Mouse (Mus musculus) midbrain, embryonic 13.5 days (tissue): ENCODE measurements around the gene Bid. TPM values are rescaled to one million over a fixed set of nuclear protein-coding genes. Genes with fewer than 3 reads are reported as not detected.

Experiments used
- ATAC-seq: fragments of 200-750 bp; cut with Nextera tagmentation; 2 replicates; pipeline ENCODE4 v1.8.0; 2017; ENCODE audit warnings: mild to moderate bottlenecking, moderate TSS enrichment, moderate library complexity
- H3K27ac ChIP-seq: fragments of 300-500 bp; sonication (generic); 2 replicates; pipeline ENCODE4 v1.5.1; 2015; ENCODE audit warnings: inconsistent platforms, mild to moderate bottlenecking, moderate library complexity
- H3K27me3 ChIP-seq: fragments of 300-500 bp; sonication (generic); 2 replicates; pipeline ENCODE4 v1.6.1; 2015; ENCODE audit warnings: mild to moderate bottlenecking, inconsistent platforms
- H3K36me3 ChIP-seq: fragments of 300-500 bp; sonication (generic); 2 replicates; pipeline ENCODE4 v1.6.1; 2015; ENCODE audit warnings: mild to moderate bottlenecking, inconsistent platforms
- H3K4me1 ChIP-seq: fragments of 300-500 bp; sonication (generic); replicated peaks from 2 replicates; pipeline ENCODE4 v1.6.1; 2015; ENCODE audit warnings: inconsistent platforms
- H3K4me2 ChIP-seq: fragments of 300-500 bp; sonication (generic); replicated peaks from 2 replicates; pipeline ENCODE4 v1.6.1; 2015; ENCODE audit warnings: moderate library complexity, mild to moderate bottlenecking, inconsistent platforms
- H3K4me3 ChIP-seq: fragments of 300-500 bp; sonication (generic); replicated peaks from 2 replicates; pipeline ENCODE4 v1.5.1; 2015; ENCODE audit warnings: mild to moderate bottlenecking, inconsistent platforms
- H3K9ac ChIP-seq: fragments of 300-500 bp; sonication (generic); replicated peaks from 2 replicates; pipeline ENCODE4 v1.6.1; 2015; ENCODE audit warnings: mild to moderate bottlenecking, inconsistent platforms
- H3K9me3 ChIP-seq: fragments of 300-500 bp; sonication (generic); 2 replicates; pipeline ENCODE4 v1.6.1; 2016; ENCODE audit warnings: mild to moderate bottlenecking, inconsistent platforms
- WGBS: fragments of 180-500 bp; shearing (Covaris S2); methylation state at CpG from one replicate; pipeline ENCODE4 v1.1.7; 2015; 5-methylcytosine and 5-hydroxymethylcytosine counted together
- polyA plus RNA-seq: library from polyadenylated mRNA; unstranded; fragments of >200 nt; fragmentation: Nextera tagmentation; extraction: Ambion mirVana; gene quantifications from 2 replicates; pipeline ENCODE4 v1.2.1, GENCODE M21; 2015

Bid gene
- polyA plus RNA-seq, 1 experiment from 2014 or later = 27.2 TPM

- Histone ChIP-seq H3K4me1 (no peaks in the 10 kb centered on the region), H3K36me3 (peaks cover 48% of the 10 kb centered on the region), H3K4me2 (no peak overlapping the region), H3K4me3 (no peak overlapping the region), H3K27ac (no peak overlapping the region), H3K27me3 (no peaks in the 10 kb centered on the region), H3K9ac (no peak overlapping the region), H3K9me3 (no peaks in the 10 kb centered on the region)
- WGBS = 89% methylated on average over 5 of the region's 5 CpGs
- ATAC-seq = no peak
Measured at GRCm38 (mm10) chr6:120943964-120944363, 27.3 kb upstream of the Bid start.

- Histone ChIP-seq H3K4me3 (no peak overlapping the region), H3K9ac (no peak overlapping the region), H3K36me3 (peaks cover 45% of the 10 kb centered on the region), H3K4me1 (no peaks in the 10 kb centered on the region), H3K4me2 (no peak overlapping the region), H3K9me3 (no peaks in the 10 kb centered on the region), H3K27ac (no peak overlapping the region), H3K27me3 (no peaks in the 10 kb centered on the region)
- ATAC-seq = no peak
- 82% methylated on average over 10 of the region's 10 CpGs for WGBS
Measured at GRCm38 (mm10) chr6:120943551-120943950, 26.9 kb upstream of the Bid start.

- no peak overlapping the region for H3K4me2 ChIP-seq
- no peak overlapping the region for H3K4me3 ChIP-seq
- ATAC-seq = no peak
- H3K4me1 ChIP-seq = no peaks in the 10 kb centered on the region
- H3K27me3 ChIP-seq = no peaks in the 10 kb centered on the region
- H3K9ac ChIP-seq = no peak overlapping the region
- H3K27ac ChIP-seq = no peak overlapping the region
- WGBS = 62% methylated on average over 2 of the region's 2 CpGs
- peaks cover 41% of the 10 kb centered on the region for H3K36me3 ChIP-seq
- no peaks in the 10 kb centered on the region for H3K9me3 ChIP-seq
Measured at GRCm38 (mm10) chr6:120943079-120943478, 26.4 kb upstream of the Bid start.

GRCm38 (mm10) chr6:120941575-120941974 lies 24.9 kb upstream of the Bid start:
- Histone ChIP-seq H3K4me2 (no peak overlapping the region), H3K4me3 (no peak overlapping the region), H3K27me3 (no peaks in the 10 kb centered on the region), H3K9ac (no peak overlapping the region), H3K27ac (no peak overlapping the region), H3K4me1 (no peaks in the 10 kb centered on the region), H3K9me3 (no peaks in the 10 kb centered on the region), H3K36me3 (peaks cover 26% of the 10 kb centered on the region)
- no peak for ATAC-seq
- WGBS = 93% methylated on average over 13 of the region's 13 CpGs

- Histone ChIP-seq H3K9me3 (no peaks in the 10 kb centered on the region), H3K4me3 (no peak overlapping the region), H3K27ac (no peak overlapping the region), H3K4me1 (no peaks in the 10 kb centered on the region), H3K36me3 (peaks cover 21% of the 10 kb centered on the region), H3K27me3 (no peaks in the 10 kb centered on the region), H3K4me2 (no peak overlapping the region), H3K9ac (no peak overlapping the region)
- WGBS = 89% methylated on average over 7 of the region's 7 CpGs
- ATAC-seq = no peak
Measured at GRCm38 (mm10) chr6:120941084-120941481, 24.4 kb upstream of the Bid start.

- Histone ChIP-seq H3K9me3 (no peaks in the 10 kb centered on the region), H3K4me1 (no peaks in the 10 kb centered on the region), H3K27me3 (no peaks in the 10 kb centered on the region), H3K36me3 (peaks cover 16% of the 10 kb centered on the region), H3K27ac (no peak overlapping the region), H3K4me2 (no peak overlapping the region), H3K9ac (no peak overlapping the region), H3K4me3 (no peak overlapping the region)
- no peak for ATAC-seq
- 88% methylated on average over 7 of the region's 7 CpGs for WGBS
Measured at GRCm38 (mm10) chr6:120940446-120941083, 23.9 kb upstream of the Bid start.

GRCm38 (mm10) chr6:120939783-120940182 lies 23.1 kb upstream of the Bid start:
- ATAC-seq = no peak
- peaks cover 15% of the 10 kb centered on the region for H3K36me3 ChIP-seq

GRCm38 (mm10) chr6:120938763-120939450 lies 22.3 kb upstream of the Bid start:
- Histone ChIP-seq H3K9me3 (no peaks in the 10 kb centered on the region), H3K4me2 (no peak overlapping the region), H3K27me3 (no peaks in the 10 kb centered on the region), H3K36me3 (peaks cover 24% of the 10 kb centered on the region), H3K4me3 (no peak overlapping the region), H3K27ac (no peak overlapping the region), H3K4me1 (no peaks in the 10 kb centered on the region), H3K9ac (no peak overlapping the region)
- no peak for ATAC-seq
- WGBS = 94% methylated on average over 12 of the region's 12 CpGs

More at GRCm38 (mm10) chr6:120939783-120940182, 23.1 kb upstream of the Bid start:
- 77% methylated on average over 3 of the region's 3 CpGs for WGBS
- no peaks in the 10 kb centered on the region for H3K9me3 ChIP-seq
- H3K4me2 ChIP-seq = no peak overlapping the region
- H3K9ac ChIP-seq = no peak overlapping the region
- H3K27me3 ChIP-seq = no peaks in the 10 kb centered on the region
- H3K27ac ChIP-seq = no peak overlapping the region
- no peaks in the 10 kb centered on the region for H3K4me1 ChIP-seq
- H3K4me3 ChIP-seq = no peak overlapping the region

GRCm38 (mm10) chr6:120937999-120938608 lies 21.5 kb upstream of the Bid start:
- ATAC-seq = no peak
- WGBS = 58% methylated on average over 11 of the region's 11 CpGs
- H3K9me3 ChIP-seq = no peaks in the 10 kb centered on the region

GRCm38 (mm10) chr6:120937104-120937617 lies 20.5 kb upstream of the Bid start:
- Histone ChIP-seq H3K36me3 (peaks cover 38% of the 10 kb centered on the region), H3K9ac (no peak overlapping the region), H3K9me3 (no peaks in the 10 kb centered on the region), H3K4me3 (no peak overlapping the region), H3K27ac (no peak overlapping the region), H3K4me1 (no peaks in the 10 kb centered on the region), H3K27me3 (no peaks in the 10 kb centered on the region), H3K4me2 (no peak overlapping the region)
- ATAC-seq = no peak
- WGBS = 87% methylated on average over 16 of the region's 16 CpGs

More at GRCm38 (mm10) chr6:120937999-120938608, 21.5 kb upstream of the Bid start:
- peaks cover 31% of the 10 kb centered on the region for H3K36me3 ChIP-seq
- no peak overlapping the region for H3K27ac ChIP-seq
- no peaks in the 10 kb centered on the region for H3K27me3 ChIP-seq
- H3K4me1 ChIP-seq = no peaks in the 10 kb centered on the region
- H3K4me3 ChIP-seq = no peak overlapping the region
- no peak overlapping the region for H3K9ac ChIP-seq
- H3K4me2 ChIP-seq = no peak overlapping the region

- Histone ChIP-seq H3K9me3 (no peaks in the 10 kb centered on the region), H3K36me3 (peaks cover 39% of the 10 kb centered on the region), H3K27me3 (no peaks in the 10 kb centered on the region), H3K4me1 (no peaks in the 10 kb centered on the region), H3K27ac (no peak overlapping the region), H3K4me2 (no peak overlapping the region), H3K9ac (no peak overlapping the region), H3K4me3 (no peak overlapping the region)
- WGBS = 84% methylated on average over 4 of the region's 4 CpGs
- ATAC-seq = no peak
Measured at GRCm38 (mm10) chr6:120934176-120934575, 17.5 kb upstream of the Bid start.

GRCm38 (mm10) chr6:120933670-120934069 lies 17.0 kb upstream of the Bid start:
- H3K36me3 ChIP-seq = peaks cover 39% of the 10 kb centered on the region
- WGBS = 92% methylated on average over 7 of the region's 7 CpGs

More at GRCm38 (mm10) chr6:120933670-120934069, 17.0 kb upstream of the Bid start:
- no peak overlapping the region for H3K9ac ChIP-seq
- H3K4me3 ChIP-seq = no peak overlapping the region
- no peaks in the 10 kb centered on the region for H3K4me1 ChIP-seq
- H3K27me3 ChIP-seq = no peaks in the 10 kb centered on the region
- no peak for ATAC-seq
- H3K9me3 ChIP-seq = no peaks in the 10 kb centered on the region
- H3K4me2 ChIP-seq = no peak overlapping the region
- no peak overlapping the region for H3K27ac ChIP-seq
